In genomic region chr11:52384667-52385066, GRCm38 (mm10) we compare ENCODE assay signal across 11 mouse cellular contexts. TPM values are rescaled to one million over a fixed set of nuclear protein-coding genes. Genes with fewer than 3 reads are reported as not detected.
DNase-seq lines count a peak whose midpoint lies in the region; ATAC-seq and TF ChIP-seq lines count a peak whose summit lies in the region.
"Had no signal": no experiment of that assay in that cellular context is flagged by ENCODE, and none has a peak within 500 bp of the region (broad histone marks: within the 10 kb centered on the region; RNA-seq: fewer than 3 reads in every experiment).

No protein-coding gene starts in this region.

- no peak overlapping the region for H3K4me2 ChIP-seq in intestine, postnatal 0 days (replicated peaks; ENCODE audit: low read depth)
- H3K4me2 ChIP-seq in intestine, embryonic 16.5 days (ENCODE audit: low read depth, low read length) = no peak overlapping the region
- no peak overlapping the region for H3K4me2 ChIP-seq in CH12.LX (ENCODE audit: insufficient read depth, low read depth, poor library complexity, severe bottlenecking)
- H3K4me2 ChIP-seq: hindbrain, embryonic 15.5 days had no signal

- no peak for TF ChIP-seq POLR2A in CH12.LX (IDR thresholded peaks at IDR 0.05; ENCODE audit: low read depth, low read length)

- H3K36me3 ChIP-seq in intestine, postnatal 0 days (ENCODE audit: control insufficient read depth, insufficient read depth) = peaks cover 77% of the 10 kb centered on the region
- H3K36me3 ChIP-seq in intestine, embryonic 16.5 days (ENCODE audit: control insufficient read depth, insufficient read depth, low read length) = peaks cover 39% of the 10 kb centered on the region
- H3K36me3 ChIP-seq in CH12.LX (replicated peaks in 1 of 2; ENCODE audit: control insufficient read depth in 1 of 2, insufficient read depth in 1 of 2, low read length in 1 of 2) = peaks cover 42 to 90% of the 10 kb centered on the region in 2 experiments

- H3K9ac ChIP-seq in intestine, postnatal 0 days (ENCODE audit: low read depth, low read length) = no peak overlapping the region
- no peak overlapping the region for H3K9ac ChIP-seq in intestine, embryonic 16.5 days (ENCODE audit: low read depth, low read length)
- no peak overlapping the region for H3K9ac ChIP-seq in CH12.LX (ENCODE audit: insufficient read depth, low read depth)
- H3K9ac ChIP-seq: hindbrain, embryonic 15.5 days had no signal

- no peak; the same call in none of the 2 replicates for TF ChIP-seq RAD21 in CH12.LX (IDR thresholded peaks at IDR 0.05; ENCODE audit: low read depth, low read length)

- H3K79me2 ChIP-seq in CH12.LX (replicated peaks; ENCODE audit: control insufficient read depth, extremely low read depth, insufficient read depth, poor library complexity, severe bottlenecking) = no peaks in the 10 kb centered on the region

- H3K27ac ChIP-seq in intestine, postnatal 0 days (ENCODE audit: low read depth, low read length) = no peak overlapping the region
- H3K27ac ChIP-seq in intestine, embryonic 16.5 days (ENCODE audit: low read length) = no peak overlapping the region
- no peak overlapping the region for H3K27ac ChIP-seq in CH12.LX (ENCODE audit: insufficient read depth, low read depth)
- H3K27ac ChIP-seq: hindbrain, embryonic 15.5 days had no signal

- DNase-seq in 416B (ENCODE audit: low read depth) = peak; percentile 58
- peak; percentile 19 for DNase-seq in CH12.LX (ENCODE audit: extremely low read depth)
- no peak for DNase-seq in testis, postnatal 10 days (ENCODE audit: low spot score)
- DNase-seq in adipocyte (ENCODE audit: low spot score) = no peak
- DNase-seq: cerebellum, adult 9-11 months; lung, postnatal 36 days; right cerebral cortex, postnatal 14 days had no signal

- dilution Hi-C loops in CH12.LX (cut with MboI; ENCODE audit: extremely low pct_ligation_motif_present, extremely low pct_unique_long_range_greater_than_20kb, low sequenced_read_pairs) = no loop called here

- TF ChIP-seq CTCF in intestine, postnatal 0 days (IDR thresholded peaks at IDR 0.05; ENCODE audit: low read depth) = peak; percentile 66
- TF ChIP-seq CTCF in CH12.LX (conservative IDR thresholded peaks at IDR 0.05 in 1 of 2, IDR thresholded peaks at IDR 0.05 in 1 of 2; ENCODE audit: low read depth in 2 of 2, low read length in 2 of 2) = peak; percentile 48 to 57; a peak in 3 of 4 replicates

- ATAC-seq in intestine, postnatal 0 days = no peak
- ATAC-seq in intestine, embryonic 16.5 days = no peak
- ATAC-seq in erythroblast, adult 5-6 weeks (replicated peaks; ENCODE audit: low FRiP score, poor library complexity, severe bottlenecking) = peak; percentile 44; the same call in 1 of the 2 replicates

- TF ChIP-seq EP300 in CH12.LX (IDR thresholded peaks at IDR 0.05; ENCODE audit: low read length) = no peak

- H3K4me3 ChIP-seq in intestine, postnatal 0 days (ENCODE audit: low read depth, low read length) = no peak overlapping the region
- no peak overlapping the region for H3K4me3 ChIP-seq in intestine, embryonic 16.5 days (ENCODE audit: low read length)
- no peak overlapping the region for H3K4me3 ChIP-seq in CH12.LX (replicated peaks in 1 of 3; ENCODE audit: low read depth in 2 of 3, low read length in 2 of 3, poor library complexity in 1 of 3)
- H3K4me3 ChIP-seq: hindbrain, embryonic 15.5 days had no signal

- no peaks in the 10 kb centered on the region for H3K27me3 ChIP-seq in intestine, postnatal 0 days (replicated peaks; ENCODE audit: control insufficient read depth, insufficient read depth, low read length)
- H3K27me3 ChIP-seq in intestine, embryonic 16.5 days (replicated peaks; ENCODE audit: control insufficient read depth, insufficient read depth, low read length) = no peaks in the 10 kb centered on the region
- H3K27me3 ChIP-seq in CH12.LX (replicated peaks) = no peaks in the 10 kb centered on the region
- H3K27me3 ChIP-seq: hindbrain, embryonic 15.5 days had no signal

- in situ Hi-C loops in CH12.LX (cut with MboI; ENCODE audit: low pct_ligation_motif_present, low pct_unique_long_range_greater_than_20kb, low sequenced_read_pairs) = no loop called here

- 50% methylated on average over 3 of the region's 3 CpGs for WGBS in intestine, postnatal 0 days
- WGBS in intestine, embryonic 16.5 days = 54% methylated on average over 3 of the region's 3 CpGs

- H3K9me3 ChIP-seq in intestine, postnatal 0 days (ENCODE audit: control insufficient read depth) = no peaks in the 10 kb centered on the region
- no peaks in the 10 kb centered on the region for H3K9me3 ChIP-seq in intestine, embryonic 16.5 days (ENCODE audit: control insufficient read depth, low read length)
- H3K9me3 ChIP-seq in CH12.LX (replicated peaks; ENCODE audit: low read length) = no peaks in the 10 kb centered on the region
- H3K9me3 ChIP-seq: hindbrain, embryonic 15.5 days had no signal

- H3K4me1 ChIP-seq in intestine, postnatal 0 days (replicated peaks; ENCODE audit: control insufficient read depth, insufficient read depth, low read length) = no peaks in the 10 kb centered on the region
- no peaks in the 10 kb centered on the region for H3K4me1 ChIP-seq in intestine, embryonic 16.5 days (ENCODE audit: control insufficient read depth, insufficient read depth, low read length)
- no peaks in the 10 kb centered on the region for H3K4me1 ChIP-seq in CH12.LX (ENCODE audit: control insufficient read depth in 1 of 2, insufficient read depth in 2 of 2)
- H3K4me1 ChIP-seq: hindbrain, embryonic 15.5 days had no signal

TF ChIP-seq in CH12.LX, 34 proteins besides CTCF, POLR2A, EP300 and RAD21:
- TF ChIP-seq ZNF384 (IDR thresholded peaks at IDR 0.05; ENCODE audit: low read depth, low read length) (peak; percentile 72), BHLHE40 (IDR thresholded peaks at IDR 0.05; ENCODE audit: low read depth, low read length) (no peak)
TF ChIP-seq in CH12.LX: peak in this region for 1.

RNA-seq across cellular contexts. Expression of gene 9530068E07Rik, which starts 11.6 kb away (rescaled TPM):
- polyA plus RNA-seq in intestine, postnatal 0 days (2015; fragmentation: Nextera tagmentation; extraction: Ambion mirVana) = 89.2 and 92.0 TPM in 2 replicates
- polyA plus RNA-seq in intestine, embryonic 16.5 days (2015; fragmentation: Nextera tagmentation; extraction: Ambion mirVana) = 144 and 153 TPM in 2 replicates
- 98.3 and 102 TPM in 2 replicates for total RNA-seq in CH12.LX (2012; rRNA removed)
- total RNA-seq in CH12.LX (2014; rRNA removed) = 153 and 157 TPM in 2 replicates
- polyA plus RNA-seq in CH12.LX (2012; ENCODE audit: insufficient read length, low read depth) = 117 and 128 TPM in 2 replicates
- total RNA-seq in erythroblast, adult 5-6 weeks (2015; ENCODE audit: low replicate concordance) = 30.6 and 35.1 TPM in 2 replicates
- 22.2 and 24.3 TPM in 2 replicates for total RNA-seq in erythroblast, adult 5-6 weeks (2017; ENCODE audit: low replicate concordance)

RNA-seq across cellular contexts. Expression of gene Vdac1, which starts 24.0 kb away (rescaled TPM):
- 175 and 180 TPM in 2 replicates for polyA plus RNA-seq in intestine, postnatal 0 days (2015; fragmentation: Nextera tagmentation; extraction: Ambion mirVana)
- polyA plus RNA-seq in intestine, embryonic 16.5 days (2015; fragmentation: Nextera tagmentation; extraction: Ambion mirVana) = 311 and 337 TPM in 2 replicates
- total RNA-seq in CH12.LX (2012; rRNA removed) = 204 TPM in 2 replicates
- 266 and 289 TPM in 2 replicates for total RNA-seq in CH12.LX (2014; rRNA removed)
- polyA plus RNA-seq in CH12.LX (2012; ENCODE audit: insufficient read length, low read depth) = 315 and 330 TPM in 2 replicates
- 32.9 and 36.4 TPM in 2 replicates for total RNA-seq in erythroblast, adult 5-6 weeks (2015; ENCODE audit: low replicate concordance)
- total RNA-seq in erythroblast, adult 5-6 weeks (2017; ENCODE audit: low replicate concordance) = 34.0 and 51.9 TPM in 2 replicates

Comparison
In these comparisons a context has a peak if more than half of its experiments do, and no peak if none do; other contexts are left out.
1. DNase-seq: peak in 416B (single experiment) and CH12.LX (single experiment); none in testis, postnatal 10 days (single experiment) and adipocyte (single experiment).